Mouse (Mus musculus): Measurements from ENCODE around the gene Cntnap2. TPM values are rescaled to one million over a fixed set of nuclear protein-coding genes. Genes with fewer than 3 reads are reported as not detected.

Cntnap2 gene
- polyA plus RNA-seq (2014; fragmentation: Nextera tagmentation; extraction: Ambion mirVana): 0.79 and 1.3 TPM in 2 replicates

- Histone ChIP-seq H3K27me3 (ENCODE audit: control insufficient read depth, insufficient read depth, low read length) (no peaks in the 10 kb centered on the region), H3K4me2 (no peak within 1 kb of the TSS), H3K36me3 (ENCODE audit: control insufficient read depth, insufficient read depth, low read length) (no peaks in the 10 kb centered on the region), H3K4me1 (ENCODE audit: control insufficient read depth, insufficient read depth, low read length) (no peaks in the 10 kb centered on the region), H3K27ac (ENCODE audit: low read depth, low read length) (no peak within 1 kb of the TSS), H3K4me3 (ENCODE audit: low read depth, low read length) (no peak within 1 kb of the TSS), H3K9ac (ENCODE audit: low read depth, low read length) (no peak within 1 kb of the TSS), H3K9me3 (replicated peaks; ENCODE audit: control insufficient read depth, low read length) (no peaks in the 10 kb centered on the region)
- WGBS (ENCODE audit: insufficient replicate concordance): 8% methylated on average over 8 of the region's 8 CpGs
- ATAC-seq (replicated peaks; ENCODE audit: insufficient number of reproducible peaks, low FRiP score, low TSS enrichment): no peak
These were observed at the start of gene Cntnap2 for GRCm38 (mm10) chr6:45059091-45059490. Gene Cntnap2 (plus strand): TSS chr6:45059357.

GRCm38 (mm10) chr6:45026011-45026682 lies 33.0 kb upstream of the Cntnap2 start:
- ATAC-seq (replicated peaks; ENCODE audit: insufficient number of reproducible peaks, low FRiP score, low TSS enrichment): no peak
- Histone ChIP-seq H3K4me1 (ENCODE audit: control insufficient read depth, insufficient read depth, low read length) (no peaks in the 10 kb centered on the region), H3K9ac (ENCODE audit: low read depth, low read length) (no peak overlapping the region), H3K4me2 (no peak overlapping the region), H3K27me3 (ENCODE audit: control insufficient read depth, insufficient read depth, low read length) (no peaks in the 10 kb centered on the region), H3K27ac (ENCODE audit: low read depth, low read length) (no peak overlapping the region), H3K9me3 (replicated peaks; ENCODE audit: control insufficient read depth, low read length) (no peaks in the 10 kb centered on the region), H3K4me3 (ENCODE audit: low read depth, low read length) (no peak overlapping the region), H3K36me3 (ENCODE audit: control insufficient read depth, insufficient read depth, low read length) (no peaks in the 10 kb centered on the region)
- WGBS (ENCODE audit: insufficient replicate concordance): 27% methylated on average over 9 of the region's 9 CpGs

DNA sequence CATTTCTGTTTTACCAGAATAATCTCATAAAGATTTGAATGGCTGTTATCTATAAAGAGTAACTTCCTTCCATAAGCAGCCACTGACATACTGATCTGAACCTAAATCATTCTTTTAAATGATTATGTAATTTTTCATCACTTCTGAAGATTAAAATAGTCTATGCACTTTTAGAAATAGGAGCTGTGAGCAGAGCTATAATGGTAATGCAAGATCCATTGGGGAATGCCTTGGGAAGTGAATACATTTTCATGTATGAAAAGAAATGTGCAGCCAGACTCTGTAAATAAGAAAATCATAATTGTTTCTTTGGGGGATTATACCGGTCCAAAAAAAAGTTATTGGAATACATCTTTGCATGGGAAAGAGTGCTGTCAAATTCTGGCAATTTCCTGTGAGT lies 19.7 kb upstream of the Cntnap2 start:
- Histone ChIP-seq H3K27ac (ENCODE audit: low read depth, low read length) (no peak overlapping the region), H3K4me2 (no peak overlapping the region), H3K4me3 (ENCODE audit: low read depth, low read length) (no peak overlapping the region), H3K9ac (ENCODE audit: low read depth, low read length) (no peak overlapping the region), H3K4me1 (ENCODE audit: control insufficient read depth, insufficient read depth, low read length) (no peaks in the 10 kb centered on the region), H3K36me3 (ENCODE audit: control insufficient read depth, insufficient read depth, low read length) (no peaks in the 10 kb centered on the region), H3K9me3 (replicated peaks; ENCODE audit: control insufficient read depth, low read length) (no peaks in the 10 kb centered on the region), H3K27me3 (ENCODE audit: control insufficient read depth, insufficient read depth, low read length) (no peaks in the 10 kb centered on the region)
- WGBS (ENCODE audit: insufficient replicate concordance): 58% methylated on average over 1 of the region's 1 CpGs
- no peak for ATAC-seq (replicated peaks; ENCODE audit: insufficient number of reproducible peaks, low FRiP score, low TSS enrichment)

GRCm38 (mm10) chr6:45059556-45060471 lies 657 bp downstream of the Cntnap2 start:
- Histone ChIP-seq H3K9me3 (replicated peaks; ENCODE audit: control insufficient read depth, low read length) (no peaks in the 10 kb centered on the region), H3K27ac (ENCODE audit: low read depth, low read length) (no peak overlapping the region), H3K27me3 (ENCODE audit: control insufficient read depth, insufficient read depth, low read length) (no peaks in the 10 kb centered on the region), H3K9ac (ENCODE audit: low read depth, low read length) (no peak overlapping the region), H3K36me3 (ENCODE audit: control insufficient read depth, insufficient read depth, low read length) (no peaks in the 10 kb centered on the region), H3K4me1 (ENCODE audit: control insufficient read depth, insufficient read depth, low read length) (no peaks in the 10 kb centered on the region), H3K4me3 (ENCODE audit: low read depth, low read length) (no peak overlapping the region), H3K4me2 (no peak overlapping the region)
- no peak for ATAC-seq (replicated peaks; ENCODE audit: insufficient number of reproducible peaks, low FRiP score, low TSS enrichment)
- 4% methylated on average over 35 of the region's 37 CpGs for WGBS (ENCODE audit: insufficient replicate concordance)

DNA sequence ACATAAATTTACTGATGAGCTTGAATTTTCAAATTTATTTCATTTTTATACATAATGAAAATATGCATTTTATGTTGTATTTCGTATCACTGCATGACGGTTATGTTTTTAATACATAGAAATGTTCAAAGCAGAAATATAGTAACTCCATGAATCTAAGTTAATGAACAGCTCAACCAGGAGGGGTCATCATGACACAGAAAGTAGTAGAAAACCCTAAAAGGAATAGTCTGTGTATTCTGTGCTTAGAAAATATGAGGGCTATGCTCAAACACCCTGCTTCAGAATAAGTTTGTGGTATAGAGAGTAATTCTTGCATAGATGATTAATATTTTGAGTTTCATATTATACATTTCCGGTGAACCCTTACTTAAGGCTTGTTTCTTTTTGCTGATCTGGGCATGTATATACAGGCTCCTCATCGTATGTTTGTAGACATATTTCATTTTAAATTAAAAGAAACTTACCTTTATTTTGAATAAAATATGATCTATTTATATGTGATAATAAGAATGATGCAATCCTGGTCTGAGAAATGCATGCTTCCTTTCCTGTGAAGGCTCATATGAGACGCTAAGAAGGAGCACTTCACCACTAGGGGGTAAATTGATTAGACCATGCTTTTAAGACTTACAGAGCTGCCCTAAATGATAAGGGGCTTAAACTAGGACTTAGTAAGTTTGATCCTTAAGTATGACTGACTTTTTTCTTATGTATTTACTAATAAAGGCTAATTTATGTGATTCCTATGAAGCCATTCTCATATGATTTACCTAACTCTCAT lies 3.2 kb downstream of the Cntnap2 start:
- 64% methylated on average over 5 of the region's 5 CpGs for WGBS (ENCODE audit: insufficient replicate concordance)
- H3K27ac ChIP-seq (ENCODE audit: low read depth, low read length): no peak overlapping the region
- ATAC-seq (replicated peaks; ENCODE audit: insufficient number of reproducible peaks, low FRiP score, low TSS enrichment): no peak

GRCm38 (mm10) chr6:45088304-45088703 lies 29.1 kb downstream of the Cntnap2 start:
- Histone ChIP-seq H3K4me1 (ENCODE audit: control insufficient read depth, insufficient read depth, low read length) (no peaks in the 10 kb centered on the region), H3K4me2 (no peak overlapping the region), H3K27ac (ENCODE audit: low read depth, low read length) (no peak overlapping the region), H3K9me3 (replicated peaks; ENCODE audit: control insufficient read depth, low read length) (no peaks in the 10 kb centered on the region), H3K4me3 (ENCODE audit: low read depth, low read length) (no peak overlapping the region), H3K9ac (ENCODE audit: low read depth, low read length) (no peak overlapping the region), H3K36me3 (ENCODE audit: control insufficient read depth, insufficient read depth, low read length) (no peaks in the 10 kb centered on the region), H3K27me3 (ENCODE audit: control insufficient read depth, insufficient read depth, low read length) (no peaks in the 10 kb centered on the region)
- ATAC-seq (replicated peaks; ENCODE audit: insufficient number of reproducible peaks, low FRiP score, low TSS enrichment): no peak
- 47% methylated on average over 1 of the region's 1 CpGs for WGBS (ENCODE audit: insufficient replicate concordance)

More for the DNA sequence above, 3.2 kb downstream of the Cntnap2 start:
- Histone ChIP-seq H3K27me3 (ENCODE audit: control insufficient read depth, insufficient read depth, low read length) (no peaks in the 10 kb centered on the region), H3K9ac (ENCODE audit: low read depth, low read length) (no peak overlapping the region), H3K4me3 (ENCODE audit: low read depth, low read length) (no peak overlapping the region), H3K9me3 (replicated peaks; ENCODE audit: control insufficient read depth, low read length) (no peaks in the 10 kb centered on the region), H3K4me2 (no peak overlapping the region), H3K4me1 (ENCODE audit: control insufficient read depth, insufficient read depth, low read length) (no peaks in the 10 kb centered on the region), H3K36me3 (ENCODE audit: control insufficient read depth, insufficient read depth, low read length) (no peaks in the 10 kb centered on the region)

DNA sequence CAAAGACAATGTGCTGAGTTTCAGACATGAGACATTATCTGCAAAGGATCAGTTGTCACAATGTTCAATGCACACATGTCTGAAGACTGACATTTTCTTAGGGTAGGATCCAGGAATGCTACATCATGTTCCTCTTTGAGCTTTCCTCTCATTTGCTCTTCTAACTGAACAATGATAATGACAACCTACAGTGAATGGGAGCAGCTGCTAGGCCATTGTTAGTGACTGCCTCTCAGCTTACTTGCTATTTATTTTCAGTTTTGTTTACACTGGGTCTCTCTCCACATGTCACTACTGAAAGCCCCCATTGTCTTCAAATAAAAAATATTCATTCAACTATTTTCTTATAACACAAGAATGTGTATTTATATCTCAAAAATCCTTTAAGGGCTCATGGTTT lies 54.5 kb downstream of the Cntnap2 start:
- Histone ChIP-seq H3K4me1 (ENCODE audit: control insufficient read depth, insufficient read depth, low read length) (no peaks in the 10 kb centered on the region), H3K27me3 (ENCODE audit: control insufficient read depth, insufficient read depth, low read length) (no peaks in the 10 kb centered on the region), H3K36me3 (ENCODE audit: control insufficient read depth, insufficient read depth, low read length) (no peaks in the 10 kb centered on the region), H3K4me2 (no peak overlapping the region), H3K9me3 (replicated peaks; ENCODE audit: control insufficient read depth, low read length) (no peaks in the 10 kb centered on the region), H3K27ac (ENCODE audit: low read depth, low read length) (no peak overlapping the region), H3K4me3 (ENCODE audit: low read depth, low read length) (no peak overlapping the region), H3K9ac (ENCODE audit: low read depth, low read length) (no peak overlapping the region)
- no peak for ATAC-seq (replicated peaks; ENCODE audit: insufficient number of reproducible peaks, low FRiP score, low TSS enrichment)

DNA sequence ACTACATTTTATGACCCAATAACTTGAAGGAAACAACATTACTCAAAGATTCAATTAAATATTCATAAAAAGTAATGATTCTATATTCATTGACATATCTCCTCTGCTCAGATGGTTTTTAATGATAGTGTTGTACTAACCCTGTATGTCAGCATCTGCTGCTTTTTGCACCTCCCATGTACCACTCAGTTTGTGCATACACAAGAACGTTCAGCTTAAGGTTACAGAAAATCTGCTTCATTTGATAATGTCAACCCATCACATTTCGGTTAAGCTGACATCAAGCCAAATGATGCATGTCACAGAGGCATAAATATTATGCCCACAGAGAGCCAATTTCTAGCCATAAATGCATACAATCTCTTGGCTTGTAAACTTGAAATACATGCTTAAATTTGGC lies 85.7 kb downstream of the Cntnap2 start:
- Histone ChIP-seq H3K4me1 (ENCODE audit: control insufficient read depth, insufficient read depth, low read length) (no peaks in the 10 kb centered on the region), H3K4me3 (ENCODE audit: low read depth, low read length) (no peak overlapping the region), H3K9me3 (replicated peaks; ENCODE audit: control insufficient read depth, low read length) (no peaks in the 10 kb centered on the region), H3K36me3 (ENCODE audit: control insufficient read depth, insufficient read depth, low read length) (no peaks in the 10 kb centered on the region), H3K27me3 (ENCODE audit: control insufficient read depth, insufficient read depth, low read length) (no peaks in the 10 kb centered on the region), H3K9ac (ENCODE audit: low read depth, low read length) (no peak overlapping the region), H3K4me2 (no peak overlapping the region), H3K27ac (ENCODE audit: low read depth, low read length) (no peak overlapping the region)
- WGBS (ENCODE audit: insufficient replicate concordance): 64% methylated on average over 2 of the region's 2 CpGs
- no peak for ATAC-seq (replicated peaks; ENCODE audit: insufficient number of reproducible peaks, low FRiP score, low TSS enrichment)

Measured in heart, embryonic 11.5 days (tissue).